Mouse (Mus musculus): Measurements from ENCODE around the gene Pcsk5.

Pcsk5 gene

GRCm38 (mm10) chr19:17837471-17837859 is at the start of gene Pcsk5:
Gene Pcsk5, minus strand, starts transcription at chr19:17837632.
- DNase-seq (ENCODE audit: low read depth, low spot score): peak; percentile 75

- no peak for DNase-seq (ENCODE audit: low read depth, low spot score)
Measured at GRCm38 (mm10) chr19:17875804-17876203, 38.4 kb upstream of the Pcsk5 start.

DNA sequence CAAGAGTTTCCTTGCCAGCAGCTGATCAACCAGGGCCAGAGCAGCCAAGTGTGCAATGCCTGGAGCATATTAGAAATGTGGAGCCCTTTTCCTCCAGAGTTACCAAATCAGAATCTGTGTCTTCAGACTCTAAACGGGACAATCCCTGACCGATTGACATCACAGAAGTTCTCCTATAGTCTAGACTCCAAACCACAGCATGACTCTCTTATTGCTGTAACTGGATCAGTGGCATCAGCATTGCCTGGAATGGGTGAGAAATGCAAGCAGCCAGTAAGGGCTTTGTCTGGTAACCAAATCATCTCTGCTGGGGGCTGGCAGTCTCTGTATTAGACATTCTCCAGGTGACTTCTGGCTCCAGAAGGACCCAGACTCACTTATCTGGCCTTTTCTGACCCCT is 37.0 kb upstream of the Pcsk5 start:
- DNase-seq (ENCODE audit: low read depth, low spot score): no peak

- DNase-seq (ENCODE audit: low read depth, low spot score): no peak
Measured at GRCm38 (mm10) chr19:17873755-17874154, 36.3 kb upstream of the Pcsk5 start.

DNA sequence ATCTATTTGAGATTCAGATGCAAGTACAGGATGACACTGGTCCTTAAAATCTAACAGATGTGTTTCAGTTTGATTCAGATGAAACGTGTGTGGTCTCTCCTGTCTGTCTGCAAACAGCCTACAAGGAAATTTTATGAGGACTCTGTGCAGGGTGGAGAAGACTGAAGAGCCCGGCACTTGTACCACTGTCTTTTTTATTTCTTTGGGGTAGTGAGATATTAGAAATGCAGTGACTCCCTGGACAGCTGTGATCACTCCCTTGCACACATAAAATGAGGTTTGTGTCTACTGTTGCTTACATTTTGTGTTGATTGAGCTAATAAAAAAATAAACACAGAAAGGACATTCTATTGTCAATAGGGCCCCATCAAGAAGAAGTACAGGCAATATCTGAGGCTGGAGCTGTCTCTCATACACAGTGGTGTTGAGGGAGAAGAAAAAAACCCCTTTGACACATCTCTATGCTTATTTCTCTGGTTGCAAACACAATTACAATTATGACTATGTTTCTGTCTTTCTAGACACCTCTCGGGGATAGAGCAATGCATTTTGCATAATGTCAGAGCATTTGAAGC is 29.0 kb upstream of the Pcsk5 start:
- DNase-seq (ENCODE audit: low read depth, low spot score): no peak

DNA sequence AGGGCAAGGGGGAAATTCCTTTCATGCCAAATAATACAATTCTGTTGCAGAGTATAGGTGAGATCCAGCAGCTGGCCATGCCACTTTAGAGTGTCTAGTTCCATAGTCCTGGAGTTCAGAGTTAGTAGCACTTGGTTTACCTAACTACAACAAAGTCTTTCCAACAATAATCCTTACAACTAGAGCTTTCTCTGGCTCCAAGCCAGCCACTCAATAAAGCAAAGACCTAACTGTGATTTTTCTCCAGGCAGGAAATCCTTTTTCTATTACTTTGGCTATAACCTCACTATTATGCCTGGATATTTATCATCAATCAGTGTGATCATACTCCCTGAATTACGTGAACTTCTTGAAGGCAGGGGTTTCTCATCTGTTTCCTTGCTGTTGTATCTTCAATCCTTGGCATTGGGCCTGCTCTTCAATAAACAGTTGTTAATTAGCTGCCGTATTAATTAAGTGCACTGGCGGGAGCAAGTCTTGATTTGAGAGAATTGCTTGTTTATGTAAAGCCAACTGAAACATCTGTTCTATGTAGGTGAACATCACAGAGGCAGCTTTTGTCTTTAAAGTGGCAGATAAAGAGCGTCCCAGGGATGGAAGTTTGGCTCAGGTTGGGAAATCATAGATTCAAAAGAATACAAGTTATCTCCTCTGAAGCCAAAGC is 23.1 kb upstream of the Pcsk5 start:
- DNase-seq (ENCODE audit: low read depth, low spot score): no peak

DNA sequence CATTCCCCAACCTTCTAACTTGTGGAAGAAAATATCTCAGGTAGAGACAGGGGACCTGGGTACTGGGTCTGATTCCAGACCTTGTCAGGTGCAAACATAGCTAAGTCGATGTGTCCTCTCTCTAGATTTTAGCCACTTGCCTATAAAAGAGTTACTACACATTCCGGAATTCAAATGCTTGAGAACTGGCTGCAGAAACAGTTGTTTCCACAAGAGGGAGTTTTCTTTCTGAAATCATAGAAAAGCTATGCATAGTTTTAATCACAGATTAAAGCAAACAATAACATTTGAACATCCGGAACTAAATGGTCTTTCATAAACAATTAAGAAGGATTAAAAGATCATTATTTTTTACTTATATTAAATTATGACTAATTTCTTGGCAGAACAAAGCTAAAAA is 19.3 kb upstream of the Pcsk5 start:
- DNase-seq (ENCODE audit: low read depth, low spot score): no peak

GRCm38 (mm10) chr19:17848417-17848816 is 11.0 kb upstream of the Pcsk5 start:
- DNase-seq (ENCODE audit: low read depth, low spot score): no peak

- no peak for DNase-seq (ENCODE audit: low read depth, low spot score)
Measured at GRCm38 (mm10) chr19:17845967-17846366, 8.5 kb upstream of the Pcsk5 start.

DNA sequence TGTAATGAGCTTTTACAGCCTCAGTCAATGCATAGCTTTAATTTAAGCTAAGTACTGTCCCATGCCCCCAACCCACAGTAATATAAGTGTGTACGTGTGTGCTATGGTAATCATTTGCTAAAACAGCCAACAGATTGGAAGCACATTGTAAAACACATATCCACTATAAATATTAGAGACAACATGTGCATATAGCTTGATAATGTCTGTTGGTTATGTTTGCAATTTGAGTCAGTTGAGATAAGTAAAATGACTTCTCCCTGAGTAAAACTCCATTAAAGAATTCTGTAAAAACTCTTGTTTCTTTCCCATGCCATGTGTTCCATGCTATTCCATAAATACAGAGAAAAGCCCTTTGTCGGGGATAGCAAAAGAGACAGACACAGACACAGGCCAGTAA is 4.2 kb upstream of the Pcsk5 start:
- no peak for DNase-seq (ENCODE audit: low read depth, low spot score)

- DNase-seq (ENCODE audit: low read depth, low spot score): no peak
Measured at GRCm38 (mm10) chr19:17839856-17840255, 2.4 kb upstream of the Pcsk5 start.

- DNase-seq (ENCODE audit: low read depth, low spot score): peak; percentile 24
Measured at GRCm38 (mm10) chr19:17836566-17837470, 614 bp downstream of the Pcsk5 start.

- DNase-seq (ENCODE audit: low read depth, low spot score): peak; percentile 6
Measured at GRCm38 (mm10) chr19:17835681-17836565, 1.5 kb downstream of the Pcsk5 start.

GRCm38 (mm10) chr19:17834894-17835293 is 2.5 kb downstream of the Pcsk5 start:
- no peak for DNase-seq (ENCODE audit: low read depth, low spot score)

DNA sequence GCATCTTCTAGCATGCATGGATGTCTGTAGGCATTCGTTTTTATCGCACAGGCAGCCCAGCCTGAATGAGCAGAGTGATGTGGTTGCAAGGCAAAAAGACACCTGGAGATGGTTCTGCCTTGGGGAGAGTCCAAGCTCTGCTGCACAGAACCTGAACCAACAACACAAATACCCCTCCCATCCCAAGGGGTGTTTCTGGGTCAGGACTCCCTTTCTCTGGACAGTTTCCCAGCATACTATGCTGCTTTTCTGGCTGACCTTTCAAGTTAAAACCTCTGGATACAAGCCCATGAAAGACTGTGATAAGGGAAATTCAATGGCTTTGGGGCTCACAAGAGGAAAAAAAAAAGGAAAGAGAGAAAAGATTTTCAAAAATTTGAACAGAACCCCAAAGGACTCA is 6.1 kb downstream of the Pcsk5 start:
- DNase-seq (ENCODE audit: low read depth, low spot score): no peak

GRCm38 (mm10) chr19:17828414-17828813 is 9.0 kb downstream of the Pcsk5 start:
- DNase-seq (ENCODE audit: low read depth, low spot score): no peak

DNA sequence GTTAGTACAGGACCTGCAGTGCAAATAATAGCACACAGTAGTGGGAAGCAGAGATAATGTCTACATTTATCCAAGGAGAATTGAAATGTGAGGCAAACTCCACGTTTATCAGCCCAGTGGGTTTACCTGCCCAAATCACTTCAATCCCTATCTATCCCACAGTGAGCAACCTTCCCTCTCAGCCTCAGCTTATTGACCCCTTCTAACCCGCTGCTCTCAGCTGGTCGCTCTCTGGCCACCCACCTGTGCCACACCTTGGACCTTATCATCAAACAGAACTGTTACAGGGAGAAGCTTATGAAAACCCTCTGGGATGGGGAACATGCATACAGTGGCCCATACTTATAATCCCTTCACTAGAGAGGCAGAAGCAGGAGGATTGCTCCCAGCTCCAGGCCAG is 10.7 kb downstream of the Pcsk5 start:
- DNase-seq (ENCODE audit: low read depth, low spot score): no peak

- no peak for DNase-seq (ENCODE audit: low read depth, low spot score)
Measured at GRCm38 (mm10) chr19:17820046-17820445, 17.4 kb downstream of the Pcsk5 start.

DNA sequence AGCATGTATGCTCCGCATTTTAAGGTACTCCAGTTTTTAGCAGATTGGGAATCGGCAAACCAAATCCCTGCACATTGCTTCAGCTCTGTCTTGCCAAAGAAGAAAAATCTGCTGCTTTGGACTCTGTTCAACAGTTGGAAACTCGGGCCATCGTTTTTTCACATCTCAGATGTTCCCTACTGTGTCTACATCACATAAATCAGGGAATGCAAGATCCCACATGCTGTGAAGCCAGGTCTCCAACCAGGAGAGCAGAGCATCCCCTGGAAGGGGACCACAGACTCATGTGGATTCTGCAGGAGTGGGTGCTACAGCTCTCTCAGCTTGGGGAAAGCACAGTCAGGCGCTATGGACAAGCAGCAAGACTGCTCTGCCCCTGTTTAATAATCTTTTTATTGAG is 18.4 kb downstream of the Pcsk5 start:
- no peak for DNase-seq (ENCODE audit: low read depth, low spot score)

DNA sequence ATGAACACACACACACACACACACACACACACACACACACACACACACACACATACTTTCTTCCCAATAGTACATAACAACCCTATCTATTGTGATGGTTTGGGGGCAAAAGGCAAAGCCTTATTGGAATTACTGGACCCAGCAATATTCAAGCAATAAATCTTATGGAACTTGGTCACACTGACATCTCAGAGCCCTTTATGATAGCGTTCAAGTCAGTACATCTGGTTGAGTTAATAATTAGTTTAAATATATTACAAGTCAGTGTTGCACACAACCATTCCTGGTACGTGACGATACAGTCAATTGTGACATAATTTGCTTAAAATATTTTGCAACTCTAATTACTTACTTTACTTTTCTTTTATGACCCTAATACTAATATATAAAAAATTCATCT is 22.4 kb downstream of the Pcsk5 start:
- no peak for DNase-seq (ENCODE audit: low read depth, low spot score)

GRCm38 (mm10) chr19:17813449-17813990 is 23.9 kb downstream of the Pcsk5 start:
- DNase-seq (ENCODE audit: low read depth, low spot score): no peak

Data from ES-CJ7 (cell line).